Mouse (Mus musculus) neural tube, embryonic 14.5 days (tissue): ENCODE measurements around the gene Hsp90ab1. TPM values are rescaled to one million over a fixed set of nuclear protein-coding genes. Genes with fewer than 3 reads are reported as not detected.

Source experiments
- ATAC-seq: fragments of 200-750 bp; cut with Nextera tagmentation; 2 replicates; pipeline ENCODE4 v1.8.0; 2017; ENCODE audit warnings: low read depth, mild to moderate bottlenecking, moderate TSS enrichment, moderate library complexity
- H3K27ac ChIP-seq: fragments of 300-500 bp; sonication (generic); 2 replicates; pipeline ENCODE4 v1.5.1; 2014; ENCODE audit warnings: low read depth, mild to moderate bottlenecking, control low read depth, low read length, moderate library complexity, mixed read lengths
- H3K27me3 ChIP-seq: fragments of 300-500 bp; sonication (generic); 2 replicates; pipeline ENCODE4 v1.6.1; 2014; ENCODE audit warnings: low read length; ENCODE audit not compliant: control insufficient read depth, insufficient read depth
- H3K36me3 ChIP-seq: fragments of 300-500 bp; sonication (generic); 2 replicates; pipeline ENCODE4 v1.6.1; 2014; ENCODE audit warnings: low read length, mixed read lengths; ENCODE audit not compliant: control insufficient read depth, insufficient read depth
- H3K4me1 ChIP-seq: fragments of 300-500 bp; sonication (generic); 2 replicates; pipeline ENCODE4 v1.6.1; 2014; ENCODE audit warnings: low read length; ENCODE audit not compliant: control insufficient read depth, insufficient read depth
- H3K4me2 ChIP-seq: fragments of 300-500 bp; sonication (generic); 2 replicates; pipeline ENCODE4 v1.6.1; 2014; ENCODE audit warnings: mild to moderate bottlenecking, low read depth, low read length, control low read depth
- H3K4me3 ChIP-seq: fragments of 300-500 bp; sonication (generic); 2 replicates; pipeline ENCODE4 v1.5.1; 2014; ENCODE audit warnings: low read depth, low read length, control low read depth, mixed read lengths
- H3K9ac ChIP-seq: fragments of 300-500 bp; sonication (generic); replicated peaks from 2 replicates; pipeline ENCODE4 v1.6.1; 2014; ENCODE audit warnings: low read depth, mild to moderate bottlenecking, control low read depth, low read length, mixed read lengths
- H3K9me3 ChIP-seq: fragments of 300-500 bp; sonication (generic); 2 replicates; pipeline ENCODE4 v1.6.1; 2016; ENCODE audit warnings: low read length; ENCODE audit not compliant: control insufficient read depth
- WGBS: fragments of 180-500 bp; shearing (Covaris S2); extraction: QIAGEN DNeasy Blood & Tissue Kit; methylation state at CpG from one replicate; pipeline ENCODE4 v1.1.7; 2014; 5-methylcytosine and 5-hydroxymethylcytosine counted together
- polyA plus RNA-seq: library from polyadenylated mRNA; unstranded; fragments of >200 nt; fragmentation: Nextera tagmentation; extraction: Ambion mirVana; gene quantifications from 2 replicates; pipeline ENCODE4 v1.2.1, GENCODE M21; 2014

Hsp90ab1 gene
- polyA plus RNA-seq, 1 experiment from 2014 or later = 1,278 TPM

- no peak overlapping the region for H3K27ac ChIP-seq
- peaks cover 12% of the 10 kb centered on the region for H3K4me1 ChIP-seq
- no peak for ATAC-seq
- H3K4me2 ChIP-seq = no peak overlapping the region
- 66% methylated on average over 18 of the region's 18 CpGs for WGBS
- H3K9ac ChIP-seq = no peak overlapping the region; the same call in 1 of the 2 replicates
- H3K4me3 ChIP-seq = no peak overlapping the region
- peaks cover 55% of the 10 kb centered on the region for H3K36me3 ChIP-seq
- no peaks in the 10 kb centered on the region for H3K27me3 ChIP-seq
- H3K9me3 ChIP-seq = no peaks in the 10 kb centered on the region
These were observed 6.5 kb downstream of the Hsp90ab1 start for GRCm38 (mm10) chr17:45566360-45567161.

DNA sequence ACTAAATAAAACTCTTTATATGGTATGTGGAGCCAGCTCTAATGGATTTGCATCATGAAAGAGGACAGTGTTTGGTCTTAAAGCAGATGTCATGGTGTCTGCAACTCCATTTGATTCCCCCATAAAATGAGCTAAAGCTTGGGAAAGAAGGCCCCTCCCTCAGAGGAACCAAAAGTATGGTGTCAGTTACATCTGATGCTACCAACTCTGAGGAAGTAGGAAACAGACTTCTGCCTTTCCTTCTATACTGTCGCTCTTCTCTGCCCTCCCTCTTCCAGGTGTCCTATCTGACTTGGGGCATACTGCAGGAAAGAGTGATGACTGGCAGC, 7.1 kb downstream of the Hsp90ab1 start:
- Histone ChIP-seq H3K4me2 (no peak overlapping the region), H3K36me3 (peaks cover 49% of the 10 kb centered on the region), H3K27me3 (no peaks in the 10 kb centered on the region), H3K27ac (no peak overlapping the region), H3K4me1 (peaks cover 8% of the 10 kb centered on the region), H3K9ac (no peak overlapping the region), H3K9me3 (no peaks in the 10 kb centered on the region), H3K4me3 (no peak overlapping the region)
- ATAC-seq = no peak
- WGBS = 92% methylated on average over 1 of the region's 1 CpGs

GRCm38 (mm10) chr17:45565103-45565502, 8.0 kb downstream of the Hsp90ab1 start:
- no peak for ATAC-seq
- no peaks in the 10 kb centered on the region for H3K9me3 ChIP-seq
- peaks cover 8% of the 10 kb centered on the region for H3K4me1 ChIP-seq
- no peak overlapping the region for H3K27ac ChIP-seq
- WGBS = 95% methylated on average over 11 of the region's 11 CpGs
- H3K27me3 ChIP-seq = no peaks in the 10 kb centered on the region
- H3K36me3 ChIP-seq = peaks cover 40% of the 10 kb centered on the region
- peak overlapping the region; percentile 69; the same call in 1 of the 2 replicates for H3K4me3 ChIP-seq
- H3K9ac ChIP-seq = peak overlapping the region; percentile 71
- H3K4me2 ChIP-seq = peak overlapping the region; percentile 93

DNA sequence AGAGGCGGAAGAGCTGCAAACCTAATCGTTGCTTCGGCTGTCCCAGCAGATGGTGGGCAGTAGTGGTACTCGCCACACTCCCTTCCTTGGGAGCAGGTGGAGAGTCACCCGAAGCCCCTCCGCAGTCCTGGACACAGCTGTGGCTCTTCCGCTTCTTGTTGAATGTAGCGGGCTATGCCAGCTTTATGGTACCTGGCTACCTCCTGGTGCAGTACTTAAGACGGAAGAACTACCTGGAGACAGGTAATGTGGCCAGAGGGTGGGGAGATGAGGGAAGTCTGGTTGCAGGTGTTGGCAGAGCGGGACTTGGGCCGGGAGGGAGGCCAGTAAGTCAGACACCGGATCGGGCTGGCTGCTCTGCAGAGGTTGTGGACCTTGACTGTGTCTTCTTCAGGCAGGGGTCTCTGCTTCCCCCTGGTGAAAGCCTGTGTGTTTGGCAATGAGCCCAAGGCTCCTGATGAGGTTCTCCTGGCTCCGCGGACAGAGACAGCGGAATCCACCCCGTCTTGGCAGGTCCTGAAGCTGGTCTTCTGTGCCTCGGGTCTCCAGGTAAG, 8.5 kb downstream of the Hsp90ab1 start:
- no peaks in the 10 kb centered on the region for H3K27me3 ChIP-seq
- H3K4me2 ChIP-seq = peak overlapping the region; percentile 93
- 9% methylated on average over 18 of the region's 18 CpGs for WGBS
- no peaks in the 10 kb centered on the region for H3K9me3 ChIP-seq
- H3K4me3 ChIP-seq = peak overlapping the region; percentile 69
- H3K36me3 ChIP-seq = peaks cover 35% of the 10 kb centered on the region
- peaks cover 8% of the 10 kb centered on the region for H3K4me1 ChIP-seq
- ATAC-seq = peak; percentile 4; the same call in 1 of the 2 replicates
- H3K9ac ChIP-seq = peak overlapping the region; percentile 71
- H3K27ac ChIP-seq = peak overlapping the region; percentile 80

- Histone ChIP-seq H3K9ac (peak within 1 kb of the TSS; percentile 71), H3K4me3 (peak within 1 kb of the TSS; percentile 69), H3K4me1 (peaks cover 8% of the 10 kb centered on the region), H3K27ac (peak within 1 kb of the TSS; percentile 80), H3K27me3 (no peaks in the 10 kb centered on the region), H3K9me3 (no peaks in the 10 kb centered on the region), H3K4me2 (peak within 1 kb of the TSS; percentile 93), H3K36me3 (peaks cover 28% of the 10 kb centered on the region)
- ATAC-seq = peak; percentile 88
- WGBS = under 1% methylated on average over 61 of the region's 61 CpGs
These were observed 9.2 kb downstream of the Hsp90ab1 start, which contains the start of gene Slc35b2 for GRCm38 (mm10) chr17:45563655-45564530. Gene Slc35b2 (plus strand): TSS chr17:45563874.

- Histone ChIP-seq H3K9me3 (no peaks in the 10 kb centered on the region), H3K9ac (no peak overlapping the region), H3K4me3 (no peak overlapping the region), H3K27me3 (no peaks in the 10 kb centered on the region), H3K4me1 (peaks cover 8% of the 10 kb centered on the region), H3K36me3 (peaks cover 22% of the 10 kb centered on the region), H3K4me2 (no peak overlapping the region), H3K27ac (no peak overlapping the region)
- ATAC-seq = no peak
- 78% methylated on average over 12 of the region's 12 CpGs for WGBS
These were observed 9.9 kb downstream of the Hsp90ab1 start for GRCm38 (mm10) chr17:45563216-45563615.

- H3K9ac ChIP-seq = no peak overlapping the region
- no peak for ATAC-seq
- H3K9me3 ChIP-seq = no peaks in the 10 kb centered on the region
- H3K4me3 ChIP-seq = no peak overlapping the region
- H3K27ac ChIP-seq = no peak overlapping the region
- no peaks in the 10 kb centered on the region for H3K27me3 ChIP-seq
- WGBS = 89% methylated on average over 15 of the region's 15 CpGs
- no peaks in the 10 kb centered on the region for H3K36me3 ChIP-seq
- no peak overlapping the region for H3K4me2 ChIP-seq
- H3K4me1 ChIP-seq = peaks cover 8% of the 10 kb centered on the region
These were observed 13.1 kb downstream of the Hsp90ab1 start for GRCm38 (mm10) chr17:45559732-45560525.

DNA sequence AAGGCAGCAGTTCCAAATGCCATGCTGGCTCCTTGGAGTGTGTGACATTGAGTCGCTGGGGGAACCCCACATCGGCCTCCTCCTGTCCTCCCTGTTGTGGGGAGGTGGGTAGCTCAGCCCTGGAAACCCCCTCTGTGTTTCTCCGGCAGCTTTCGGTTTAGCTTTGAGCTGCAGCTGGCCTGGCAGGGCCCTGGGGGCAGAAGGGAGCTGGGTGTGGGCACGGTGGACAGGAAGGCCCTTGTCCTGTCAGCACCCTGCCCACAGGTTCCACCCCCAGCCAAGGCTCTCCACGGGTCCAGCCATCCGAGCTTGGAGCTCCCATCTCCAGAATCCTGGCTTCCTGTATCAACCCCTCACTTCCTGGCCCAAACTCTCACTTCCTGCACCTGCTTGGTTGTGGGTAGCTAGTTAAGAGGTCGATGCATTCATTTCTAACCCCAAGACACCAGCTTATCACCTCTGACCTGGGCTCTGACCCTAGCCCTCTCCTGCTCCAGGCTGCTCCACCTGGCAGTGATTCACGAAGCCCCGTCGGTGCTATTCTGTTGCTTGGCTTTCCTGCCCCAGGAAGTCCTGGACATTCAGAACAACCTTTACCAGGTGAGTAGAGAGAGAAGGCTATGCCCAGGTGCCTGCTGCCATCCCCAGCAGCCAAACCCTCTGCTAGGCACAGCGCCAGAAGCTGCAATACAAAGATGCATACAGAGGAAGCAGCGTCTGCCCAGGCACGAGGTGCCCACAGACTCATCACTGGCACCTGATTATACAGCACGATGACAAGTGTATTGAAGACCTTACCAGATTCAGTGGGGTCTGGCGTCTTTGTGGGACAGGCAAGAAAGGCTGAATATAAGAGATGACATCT, 14.8 kb downstream of the Hsp90ab1 start:
- ATAC-seq = no peak
- H3K4me3 ChIP-seq = no peak overlapping the region
- no peak overlapping the region for H3K9ac ChIP-seq
- WGBS = 77% methylated on average over 16 of the region's 16 CpGs
- no peak overlapping the region for H3K27ac ChIP-seq
- H3K27me3 ChIP-seq = no peaks in the 10 kb centered on the region
- H3K4me2 ChIP-seq = no peak overlapping the region
- H3K36me3 ChIP-seq = no peaks in the 10 kb centered on the region
- H3K4me1 ChIP-seq = peaks cover 5% of the 10 kb centered on the region; the same call in 1 of the 2 replicates
- no peaks in the 10 kb centered on the region for H3K9me3 ChIP-seq
